Mouse (Mus musculus): ENCODE measurements around the gene Mcm3.
"Not testable (repeated sequence)": the region's sequence is repeated elsewhere in the genome, so short reads cannot be mapped to it uniquely, and the experiment has no call there.

The Mcm3 gene

DNA sequence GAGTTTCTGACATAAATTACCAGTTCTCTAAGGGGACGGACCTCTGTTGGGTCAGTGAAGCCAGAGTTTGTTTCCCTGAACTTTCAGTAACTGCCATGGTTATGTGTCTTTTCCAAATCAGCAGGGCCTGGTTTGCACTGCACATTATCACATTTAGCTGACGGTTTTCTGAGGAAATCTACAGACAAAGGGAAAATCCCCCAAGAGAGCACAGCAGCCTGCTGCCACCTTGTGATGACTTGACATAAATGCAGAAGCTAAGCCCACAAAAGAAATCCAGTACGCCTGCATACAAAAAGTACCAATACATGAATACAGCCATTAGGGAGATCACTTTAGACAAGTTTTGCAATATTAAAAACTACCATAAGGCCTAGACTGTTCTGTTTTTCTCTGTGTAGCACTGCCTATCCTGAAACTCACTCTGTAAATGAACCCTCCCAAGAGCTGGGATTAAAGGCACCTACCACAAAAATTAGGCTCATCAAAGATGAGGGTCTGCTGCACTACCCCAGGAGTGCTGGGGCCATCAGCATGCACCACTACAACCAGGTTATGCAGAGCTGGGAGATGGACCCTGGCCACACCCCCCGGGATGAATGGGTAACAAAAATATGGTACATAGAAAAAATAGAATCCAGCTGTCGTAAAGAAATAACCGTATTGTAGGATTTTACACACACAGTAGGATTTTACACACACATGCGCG lies 18.3 kb downstream of the Mcm3 start:
- DNase-seq (ENCODE audit: inconsistent ontology term): no peak

DNA sequence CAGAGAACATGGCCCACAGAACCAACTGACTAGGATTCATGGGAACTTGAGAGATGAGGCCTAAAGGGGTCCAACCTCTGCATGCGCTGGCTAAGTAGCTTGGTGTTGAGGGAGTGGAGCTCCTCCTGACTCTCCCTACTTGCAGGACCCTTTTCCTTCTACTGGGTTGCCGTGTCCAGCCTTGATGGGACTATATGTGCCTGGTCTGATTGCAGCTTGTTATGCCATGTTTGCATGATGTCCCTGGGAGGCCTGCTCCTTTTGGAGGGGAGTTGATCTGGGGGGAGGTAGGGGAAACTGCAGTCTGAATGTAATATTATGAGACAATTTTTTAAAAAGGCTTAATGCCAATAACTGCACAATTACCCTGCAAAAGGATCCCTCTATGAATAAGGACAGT lies 18.8 kb downstream of the Mcm3 start:
- no peak for DNase-seq (ENCODE audit: inconsistent ontology term)

GRCm38 (mm10) chr1:20795178-20795577 lies 24.9 kb downstream of the Mcm3 start:
- no peak for DNase-seq (ENCODE audit: inconsistent ontology term)

- DNase-seq (ENCODE audit: inconsistent ontology term): no peak
Measured at GRCm38 (mm10) chr1:20794760-20795159, 25.4 kb downstream of the Mcm3 start.

DNA sequence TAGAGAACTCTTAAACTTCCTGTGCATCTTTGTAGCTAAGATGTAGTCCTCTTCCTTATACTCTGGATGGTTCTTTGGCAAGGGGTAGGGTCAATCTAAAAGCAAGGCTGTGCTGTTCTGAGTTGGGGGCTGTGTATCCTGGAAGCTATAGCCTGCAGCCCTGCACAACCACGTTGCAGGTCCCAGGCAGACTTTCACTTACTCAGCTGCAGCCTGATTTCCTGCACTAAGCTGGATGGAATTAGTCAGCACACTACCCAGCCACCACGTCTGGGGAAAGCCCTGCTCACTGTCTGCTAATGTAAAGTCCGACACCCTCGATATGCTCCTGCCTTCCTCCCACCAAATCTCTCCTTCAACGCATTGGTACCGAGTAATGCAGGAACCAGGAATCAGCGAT lies 28.7 kb downstream of the Mcm3 start:
- DNase-seq (ENCODE audit: inconsistent ontology term): no peak

DNA sequence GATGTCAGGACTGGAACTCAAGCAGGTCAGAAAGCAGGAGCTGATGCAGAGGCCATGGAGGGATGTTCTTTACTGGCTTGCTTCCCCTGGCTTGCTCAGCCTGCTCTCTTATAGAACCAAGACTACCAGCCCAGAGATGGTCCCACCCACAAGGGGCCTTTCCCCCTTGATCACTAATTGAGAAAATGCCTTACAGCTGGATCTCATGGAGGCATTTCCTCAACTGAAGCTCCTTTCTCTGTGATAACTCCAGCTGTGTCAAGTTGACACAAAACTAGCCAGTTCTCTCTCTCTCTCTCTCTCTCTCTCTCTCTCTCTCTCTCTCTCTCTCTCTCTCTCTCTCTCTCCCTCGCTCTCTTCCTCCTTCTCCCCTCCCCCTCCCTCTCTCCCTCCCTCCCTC lies 29.6 kb downstream of the Mcm3 start, which contains the start of gene Il17f:
Gene Il17f, minus strand, starts transcription at position 101 of the 400 bp plus-strand sequence.
- DNase-seq (ENCODE audit: inconsistent ontology term): not testable (repeated sequence)

DNA sequence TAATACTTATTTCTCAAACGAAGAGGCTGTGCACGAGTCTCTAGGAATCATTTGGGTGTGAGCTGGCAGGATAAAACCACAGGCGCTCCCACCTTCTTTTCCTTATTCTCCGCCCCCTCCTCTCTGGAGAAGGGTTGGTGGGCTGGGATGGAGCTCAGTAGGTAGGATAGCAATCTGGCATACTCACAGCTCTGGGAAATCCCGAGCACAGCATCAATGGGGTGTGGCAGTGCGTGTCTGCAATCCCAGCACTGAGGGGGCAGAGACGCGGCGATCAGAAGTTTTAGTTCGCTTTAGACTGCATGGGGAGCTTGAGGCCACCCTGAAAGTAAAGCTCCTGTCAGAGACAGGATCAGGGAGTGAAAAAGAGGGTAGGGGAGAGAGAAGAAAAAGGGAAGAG lies 31.7 kb downstream of the Mcm3 start:
- DNase-seq (ENCODE audit: inconsistent ontology term): no peak

DNA sequence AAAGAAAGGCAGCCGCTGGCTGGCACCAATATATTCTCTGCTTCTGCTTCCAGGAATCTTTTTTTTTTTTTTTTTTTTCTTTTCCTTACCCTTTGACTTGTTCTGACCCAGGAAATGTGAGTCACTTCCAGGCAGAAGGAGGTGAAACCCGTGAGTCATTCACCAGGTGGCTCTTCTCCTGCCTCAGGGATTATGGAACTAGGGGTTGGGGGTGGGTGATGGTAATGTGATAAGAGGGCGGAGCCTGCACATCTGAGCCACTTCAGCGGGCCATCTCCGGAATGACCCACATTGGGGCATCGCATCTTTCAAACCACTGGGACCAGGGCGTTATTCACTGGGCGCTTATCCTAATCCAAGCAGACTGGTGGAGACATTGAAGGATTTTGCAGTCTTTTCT lies 33.1 kb downstream of the Mcm3 start:
- no peak for DNase-seq (ENCODE audit: inconsistent ontology term)

DNA sequence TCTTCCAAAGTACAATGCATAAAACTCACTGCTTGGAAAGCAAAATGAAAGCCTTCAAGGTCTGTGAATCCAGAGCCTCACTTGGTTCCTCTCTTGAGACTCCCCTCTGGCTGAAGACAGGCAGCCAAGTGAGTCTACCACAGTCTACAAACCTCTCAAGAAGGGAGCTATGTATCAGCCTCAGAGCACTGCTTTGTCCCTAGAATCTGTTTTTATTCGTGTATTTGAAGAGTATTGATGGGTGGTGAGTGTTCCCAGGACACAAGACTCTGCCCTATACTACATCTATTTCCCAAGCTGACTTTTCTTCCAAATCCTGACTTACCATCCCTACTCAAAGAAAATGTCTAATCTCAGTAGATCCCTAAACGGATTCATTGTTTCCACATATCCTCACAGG lies 41.7 kb downstream of the Mcm3 start:
- no peak for DNase-seq (ENCODE audit: inconsistent ontology term)

GRCm38 (mm10) chr1:20774026-20774730 lies 45.9 kb downstream of the Mcm3 start:
- DNase-seq (ENCODE audit: inconsistent ontology term): not testable (repeated sequence)

- DNase-seq (ENCODE audit: inconsistent ontology term): no peak
Measured at GRCm38 (mm10) chr1:20766526-20766925, 53.6 kb downstream of the Mcm3 start.

GRCm38 (mm10) chr1:20761411-20761810 lies 58.7 kb downstream of the Mcm3 start:
- no peak for DNase-seq (ENCODE audit: inconsistent ontology term)

DNA sequence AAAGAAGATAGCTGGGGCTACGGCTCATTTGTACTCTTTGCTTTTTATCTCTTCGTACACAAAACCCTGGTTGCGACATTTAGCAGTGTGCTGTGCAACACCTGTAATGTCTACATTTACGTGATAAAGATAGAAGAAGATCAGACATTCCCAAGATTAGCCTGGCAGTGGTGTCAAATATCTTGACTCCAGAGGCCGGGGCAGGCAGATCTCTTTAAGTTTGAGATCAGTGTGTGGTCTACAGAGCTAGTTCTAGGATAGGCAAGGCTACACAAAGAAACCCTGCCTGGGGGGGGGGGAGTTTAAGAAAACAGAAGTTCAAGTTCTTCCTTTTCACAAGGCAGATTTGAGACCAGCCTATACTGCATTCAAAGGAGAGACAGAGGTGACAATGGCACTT lies 59.8 kb downstream of the Mcm3 start:
- no peak for DNase-seq (ENCODE audit: inconsistent ontology term)

GRCm38 (mm10) chr1:20759799-20760198 lies 60.3 kb downstream of the Mcm3 start:
- no peak for DNase-seq (ENCODE audit: inconsistent ontology term)

- no peak for DNase-seq (ENCODE audit: inconsistent ontology term)
Measured at GRCm38 (mm10) chr1:20757586-20757985, 62.5 kb downstream of the Mcm3 start.

DNA sequence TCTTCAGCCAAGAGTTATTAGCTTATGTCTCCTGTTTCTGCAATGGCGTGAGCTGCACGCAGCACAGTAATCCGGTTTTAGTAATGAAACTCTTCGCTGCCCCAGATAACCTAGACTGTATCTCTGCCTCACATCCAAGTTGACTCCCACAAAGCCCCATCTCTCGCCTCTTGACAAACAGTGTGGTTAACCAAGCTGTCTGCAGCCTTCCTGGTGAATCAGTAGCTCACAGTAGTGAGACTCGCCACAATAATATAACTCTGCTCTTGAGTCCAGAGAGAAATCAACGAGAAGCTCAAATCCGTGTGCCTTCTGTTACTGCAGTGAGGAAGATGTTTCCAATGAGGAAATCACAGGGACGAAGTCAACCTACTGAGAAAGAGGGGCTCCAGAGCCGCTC lies 65.7 kb downstream of the Mcm3 start:
- no peak for DNase-seq (ENCODE audit: inconsistent ontology term)
